12 mouse cellular contexts compared by ENCODE assay signal in the genomic region with DNA sequence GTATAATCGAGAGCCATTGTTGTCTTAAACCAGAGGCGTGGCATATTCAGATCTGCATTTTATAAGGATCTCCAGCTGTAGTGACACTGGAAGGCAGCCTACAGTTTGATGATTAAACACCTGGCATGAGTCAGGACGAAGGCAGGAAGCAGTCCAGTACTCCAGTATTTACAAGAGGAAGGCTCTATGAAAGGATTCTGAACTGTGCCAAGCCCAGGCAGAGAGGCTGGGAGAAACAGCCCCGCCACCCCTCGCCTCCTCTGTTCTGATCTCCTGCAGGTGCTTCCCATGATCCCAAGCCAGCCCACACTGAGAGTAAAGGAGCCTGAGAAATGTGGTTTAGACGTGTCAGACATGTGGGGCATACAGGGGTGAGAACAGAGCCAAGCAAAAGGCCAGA. TPM values are rescaled to one million over a fixed set of nuclear protein-coding genes. Genes with fewer than 3 reads are reported as not detected.
DNase-seq lines count a peak whose midpoint lies in the region; ATAC-seq lines count a peak whose summit lies in the region.
"Had no signal": no experiment of that assay in that cellular context is flagged by ENCODE, and none has a peak within 500 bp of the region (broad histone marks: within the 10 kb centered on the region; RNA-seq: fewer than 3 reads in every experiment).

No protein-coding gene starts in this region.

- 0 out of 2 replicates have a peak, but pooled peaks cover 7% of the 10 kb centered on the region for H3K4me1 ChIP-seq in heart, embryonic 12.5 days (replicated peaks)
- H3K4me1 ChIP-seq in kidney, embryonic 16.5 days (ENCODE audit: insufficient read depth, low read length) = peaks cover 18% of the 10 kb centered on the region

- no peaks in the 10 kb centered on the region for H3K9me3 ChIP-seq in heart, embryonic 12.5 days (replicated peaks)
- peaks cover 4% of the 10 kb centered on the region; the same call in 1 of the 2 replicates for H3K9me3 ChIP-seq in kidney, embryonic 16.5 days (ENCODE audit: low read length)

- peaks cover 8% of the 10 kb centered on the region; the same call in 1 of the 2 replicates for H3K79me2 ChIP-seq in macrophage (ENCODE audit: inconsistent target)

- no peak overlapping the region for H3K4me2 ChIP-seq in heart, embryonic 12.5 days
- H3K4me2 ChIP-seq in kidney, embryonic 16.5 days (replicated peaks; ENCODE audit: low read depth, low read length) = no peak overlapping the region

- no peak overlapping the region for H3K9ac ChIP-seq in heart, embryonic 12.5 days
- no peak overlapping the region for H3K9ac ChIP-seq in kidney, embryonic 16.5 days (replicated peaks; ENCODE audit: low read length)

- H3K36me3 ChIP-seq in heart, embryonic 12.5 days = no peaks in the 10 kb centered on the region
- no peaks in the 10 kb centered on the region for H3K36me3 ChIP-seq in kidney, embryonic 16.5 days (ENCODE audit: insufficient read depth, low read length)
- no peaks in the 10 kb centered on the region for H3K36me3 ChIP-seq in macrophage (ENCODE audit: inconsistent target)

- H3K27ac ChIP-seq in heart, embryonic 12.5 days (ENCODE audit: poor library complexity, severe bottlenecking) = no peak overlapping the region
- H3K27ac ChIP-seq in kidney, embryonic 16.5 days (ENCODE audit: low read length) = no peak overlapping the region
- peak overlapping the region; percentile 25; the same call in 1 of the 2 replicates for H3K27ac ChIP-seq in macrophage

- DNase-seq in heart, adult 11 months = peak; percentile 98
- DNase-seq in gastrocnemius, adult 18-20 months (ENCODE audit: low spot score) = peak; percentile 30
- DNase-seq in thymus, postnatal 36 days = no peak
- DNase-seq in urinary bladder, adult 2 months (ENCODE audit: low spot score) = no peak
- no peak for DNase-seq in cerebellum, adult 11-12 months
- DNase-seq: cerebellum, adult 11 months had no signal

- ATAC-seq in heart, embryonic 12.5 days (ENCODE audit: insufficient number of reproducible peaks, low FRiP score) = no peak
- ATAC-seq in kidney, embryonic 16.5 days (ENCODE audit: low FRiP score, low TSS enrichment) = peak; percentile 25

- H3K27me3 ChIP-seq in heart, embryonic 12.5 days (replicated peaks) = no peaks in the 10 kb centered on the region
- no peaks in the 10 kb centered on the region for H3K27me3 ChIP-seq in kidney, embryonic 16.5 days (ENCODE audit: insufficient read depth, low read length)
- H3K27me3 ChIP-seq: CH12.LX had no signal

- WGBS in heart, embryonic 12.5 days = 56% methylated on average over 6 of the region's 6 CpGs
- 55% methylated on average over 6 of the region's 6 CpGs for WGBS in kidney, embryonic 16.5 days
- WGBS in macrophage (ENCODE audit: missing documents) = 40% methylated on average over 6 of the region's 6 CpGs

- H3K4me3 ChIP-seq in heart, embryonic 12.5 days = no peak overlapping the region
- H3K4me3 ChIP-seq in kidney, embryonic 16.5 days (ENCODE audit: low read length) = no peak overlapping the region
- no peak overlapping the region for H3K4me3 ChIP-seq in macrophage (ENCODE audit: inconsistent target)

RNA-seq across cellular contexts. Expression of a gene that starts 3.4 kb away (rescaled TPM):
- polyA plus RNA-seq in heart, embryonic 12.5 days (2016; fragmentation: Nextera tagmentation; extraction: Ambion mirVana) = 7.4 and 8.3 TPM in 2 replicates
- total RNA-seq in gastrocnemius, adult 18-20 months (2021) = 1 to 10 TPM; 5.2 to 6.1 TPM
- polyA plus RNA-seq in kidney, embryonic 16.5 days (2015; fragmentation: Nextera tagmentation; extraction: Ambion mirVana) = 3.3 and 4.1 TPM in 2 replicates
- total RNA-seq in macrophage (2018; cell fraction: chromatin; rRNA removed) = 100 to 1,000 TPM in 5 of 26 experiments, 10 to 100 TPM in 21; 17.5 to 210 (median 27.8) TPM
- 100 to 1,000 TPM in 1 of 26 experiments, 10 to 100 TPM in 25; 25.9 to 125 (median 36.1) TPM for total RNA-seq in macrophage (2018; cell fraction: cytosol; rRNA removed)
- 100 to 1,000 TPM in 7 of 26 experiments, 10 to 100 TPM in 19; 26.5 to 250 (median 38.5) TPM for total RNA-seq in macrophage (2018; cell fraction: nucleus; rRNA removed)
- polyA plus RNA-seq in macrophage (2018) = 22.5 to 30.1 TPM (median 22.8 TPM) in 3 replicates
- 16.0 and 23.9 TPM in 2 replicates for polyA plus RNA-seq in urinary bladder, adult 2 months (2012; rRNA removed)

RNA-seq across cellular contexts. Expression of a gene that starts 49.5 kb away (rescaled TPM):
- not detected in 2 replicates for polyA plus RNA-seq in heart, embryonic 12.5 days (2016; fragmentation: Nextera tagmentation; extraction: Ambion mirVana)
- not detected for total RNA-seq in gastrocnemius, adult 18-20 months (2021)
- not detected in 2 replicates for polyA plus RNA-seq in kidney, embryonic 16.5 days (2015; fragmentation: Nextera tagmentation; extraction: Ambion mirVana)
- total RNA-seq in macrophage (2018; cell fraction: chromatin; rRNA removed) = not detected
- total RNA-seq in macrophage (2018; cell fraction: cytosol; rRNA removed) = not detected
- not detected for total RNA-seq in macrophage (2018; cell fraction: nucleus; rRNA removed)
- polyA plus RNA-seq in macrophage (2018) = not detected in 3 replicates
- polyA plus RNA-seq in urinary bladder, adult 2 months (2012; rRNA removed) = not detected in 2 replicates
- total RNA-seq: CH12.LX; gastrocnemius, postnatal 4 days; left cerebral cortex, postnatal 14 days had no signal

Comparison
In these comparisons a context has a peak if more than half of its experiments do, and no peak if none do; other contexts are left out.
1. DNase-seq: peak in heart, adult 11 months (single experiment) and gastrocnemius, adult 18-20 months (single experiment); none in thymus, postnatal 36 days (0 of 2), urinary bladder, adult 2 months (single experiment) and cerebellum, adult 11-12 months (single experiment).